Mouse (Mus musculus) retina, postnatal 7 days (tissue): ENCODE results near the gene Qrich1.

Experiments used
- DNase-seq: peaks from one replicate; pipeline ENCODE4 v3.0.0-alpha.2; 2012; ENCODE audit warnings: low read depth, low spot score

Gene Qrich1

GRCm38 (mm10) chr9:108516380-108517251, at the start of gene Qrich1:
Qrich1 (plus strand) TSS chr9:108516806.
- DNase-seq: peak; percentile 96

GRCm38 (mm10) chr9:108469430-108469829, 47.2 kb upstream of the Qrich1 start:
- DNase-seq: no peak

DNA sequence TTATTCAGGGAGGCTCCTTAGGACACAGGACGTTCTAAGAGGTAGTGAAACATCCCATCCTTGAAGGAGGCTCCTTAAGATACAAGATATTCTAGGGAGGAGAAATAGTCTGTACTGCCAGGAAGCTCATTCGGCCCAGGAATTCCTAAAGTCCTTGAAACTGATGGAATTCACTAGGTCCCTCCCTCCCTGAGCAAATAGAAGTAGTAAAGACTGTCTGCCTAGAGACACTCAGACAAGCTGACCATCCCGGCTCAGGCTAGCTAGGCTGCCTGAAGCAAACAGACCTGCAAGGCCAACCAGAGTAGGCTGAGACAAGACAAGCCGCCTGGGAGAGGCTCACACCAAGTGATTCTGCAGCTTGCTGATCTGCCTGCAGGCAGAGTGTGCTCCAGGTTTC, 46.8 kb upstream of the Qrich1 start:
- DNase-seq: no peak

- no peak for DNase-seq
Measured at GRCm38 (mm10) chr9:108474528-108474927, 42.1 kb upstream of the Qrich1 start.

DNA sequence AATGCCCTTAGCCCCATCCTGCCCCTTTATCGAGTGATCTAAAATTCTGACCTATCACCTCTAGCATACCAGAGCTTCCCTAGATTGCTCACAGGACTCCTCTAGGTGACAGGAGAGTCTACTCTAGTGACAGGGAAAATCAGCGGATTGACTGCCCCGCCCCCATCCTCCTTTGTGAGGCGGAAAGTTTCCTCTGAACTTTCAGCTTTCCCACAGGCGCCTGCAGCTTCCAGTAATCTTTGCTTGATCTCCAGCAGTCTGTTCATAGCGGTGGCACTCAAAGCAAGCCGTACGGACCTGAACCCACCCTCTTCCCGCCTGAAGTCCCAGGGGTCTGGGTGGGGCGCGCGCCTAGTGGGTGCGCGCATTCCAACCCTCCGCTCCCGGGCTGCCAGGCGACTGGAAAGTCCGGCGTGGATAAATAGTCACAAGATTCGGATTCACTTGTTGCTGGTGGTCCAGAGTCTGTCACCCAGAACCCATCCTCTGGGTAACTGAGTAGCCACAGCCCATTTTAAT, 37.9 kb upstream of the Qrich1 start:
- no peak for DNase-seq

DNA sequence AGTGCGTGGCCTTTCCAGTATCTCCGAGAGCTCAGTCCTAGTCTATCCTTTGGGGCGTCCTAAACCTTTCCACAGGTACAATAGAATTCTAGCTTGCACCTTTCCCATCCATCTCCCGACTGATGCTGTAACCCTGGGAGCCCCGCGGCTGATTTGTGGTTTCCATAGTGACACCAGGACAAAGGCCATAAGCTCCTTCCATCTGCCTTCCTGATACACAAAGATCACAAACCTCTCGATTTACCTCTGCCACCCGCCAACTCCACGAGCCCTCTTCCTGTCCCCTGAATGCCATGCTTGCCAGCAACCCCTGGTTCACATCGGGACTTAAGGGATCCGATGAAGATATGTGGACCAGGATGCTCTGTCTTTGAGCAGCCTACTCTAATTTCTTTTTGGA, 37.4 kb upstream of the Qrich1 start:
- DNase-seq: no peak

DNA sequence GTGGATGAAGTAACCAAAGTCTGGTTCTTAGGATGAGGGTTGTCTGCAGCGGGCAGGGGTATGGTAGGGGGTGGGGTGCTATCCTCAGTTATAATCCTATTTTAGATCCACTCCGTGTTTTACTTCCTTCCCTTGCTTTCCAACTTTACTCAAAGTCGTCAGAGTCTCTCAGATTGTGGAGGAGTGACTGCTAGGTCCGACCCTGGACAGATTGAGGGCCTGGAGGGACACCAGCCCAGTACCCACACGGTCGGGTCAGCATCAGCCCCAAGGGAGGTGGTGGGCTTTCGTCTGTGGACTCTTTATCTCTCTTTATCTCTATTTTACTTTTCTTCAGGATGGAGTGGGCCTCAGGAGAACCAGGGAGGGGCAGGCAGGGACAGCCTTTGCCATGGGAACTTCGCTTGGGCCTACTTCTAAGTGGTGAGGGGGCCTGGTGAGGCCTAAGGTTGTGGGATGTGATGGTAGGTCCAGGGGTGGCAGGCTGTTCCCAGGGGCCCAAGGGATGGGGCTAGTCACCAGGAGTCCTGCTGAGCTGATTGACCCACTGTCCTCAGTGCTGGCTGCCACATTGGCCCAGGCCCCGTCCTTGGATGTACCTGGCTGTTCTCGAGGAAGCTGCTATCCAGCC, 36.8 kb upstream of the Qrich1 start, which contains the start of gene Lamb2:
Gene Lamb2 (plus strand): TSS at position 16 of the 631 bp plus-strand sequence.
- no peak for DNase-seq

- no peak for DNase-seq
Measured at GRCm38 (mm10) chr9:108480813-108481519, 35.6 kb upstream of the Qrich1 start.

GRCm38 (mm10) chr9:108481520-108482210, 34.9 kb upstream of the Qrich1 start:
- DNase-seq: no peak

DNA sequence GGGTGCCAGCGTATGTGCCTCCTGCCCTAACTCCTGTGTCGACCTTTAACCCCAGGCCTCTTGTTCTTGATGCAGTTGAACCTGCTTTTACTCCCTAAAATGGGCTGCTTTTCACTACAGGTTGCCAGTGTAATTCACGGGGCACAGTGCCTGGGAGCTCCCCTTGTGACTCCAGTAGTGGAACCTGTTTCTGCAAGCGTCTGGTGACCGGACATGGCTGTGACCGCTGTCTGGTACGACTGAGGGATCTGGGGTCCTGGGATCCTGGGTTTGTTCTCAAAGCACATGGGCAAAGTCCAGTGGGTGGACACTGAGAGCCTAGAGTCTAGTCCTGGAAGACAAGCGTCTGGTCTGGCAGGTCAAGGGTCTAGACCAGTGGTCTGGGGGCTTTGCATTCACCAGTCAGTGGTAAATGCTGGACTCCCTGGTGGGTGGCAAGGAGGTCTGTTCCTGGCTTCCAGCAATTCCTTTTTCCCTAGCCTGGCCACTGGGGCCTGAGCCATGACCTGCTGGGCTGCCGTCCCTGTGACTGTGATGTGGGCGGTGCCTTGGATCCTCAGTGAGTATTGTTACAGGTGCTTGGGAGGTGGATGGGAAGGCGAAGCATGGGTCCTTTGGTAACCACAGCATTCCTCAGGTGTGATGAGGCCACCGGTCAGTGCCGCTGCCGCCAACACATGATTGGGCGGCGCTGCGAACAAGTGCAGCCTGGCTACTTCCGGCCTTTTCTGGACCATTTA, 33.4 kb upstream of the Qrich1 start:
- DNase-seq: no peak

DNA sequence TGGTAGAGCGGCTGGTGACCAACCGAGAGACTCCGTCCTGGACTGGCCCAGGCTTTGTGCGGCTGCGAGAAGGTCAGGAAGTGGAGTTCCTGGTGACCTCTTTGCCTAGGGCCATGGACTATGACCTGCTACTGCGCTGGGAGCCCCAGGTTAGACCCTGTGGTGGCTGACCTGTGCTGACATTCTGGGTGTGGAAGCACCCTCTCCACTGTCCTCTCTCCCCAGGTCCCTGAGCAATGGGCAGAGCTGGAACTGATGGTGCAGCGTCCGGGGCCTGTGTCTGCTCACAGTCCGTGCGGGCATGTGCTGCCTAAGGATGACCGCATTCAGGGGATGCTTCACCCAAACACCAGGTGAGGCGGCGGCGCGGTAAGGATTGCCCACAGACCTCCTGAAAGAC, 32.6 kb upstream of the Qrich1 start:
- DNase-seq: no peak

DNA sequence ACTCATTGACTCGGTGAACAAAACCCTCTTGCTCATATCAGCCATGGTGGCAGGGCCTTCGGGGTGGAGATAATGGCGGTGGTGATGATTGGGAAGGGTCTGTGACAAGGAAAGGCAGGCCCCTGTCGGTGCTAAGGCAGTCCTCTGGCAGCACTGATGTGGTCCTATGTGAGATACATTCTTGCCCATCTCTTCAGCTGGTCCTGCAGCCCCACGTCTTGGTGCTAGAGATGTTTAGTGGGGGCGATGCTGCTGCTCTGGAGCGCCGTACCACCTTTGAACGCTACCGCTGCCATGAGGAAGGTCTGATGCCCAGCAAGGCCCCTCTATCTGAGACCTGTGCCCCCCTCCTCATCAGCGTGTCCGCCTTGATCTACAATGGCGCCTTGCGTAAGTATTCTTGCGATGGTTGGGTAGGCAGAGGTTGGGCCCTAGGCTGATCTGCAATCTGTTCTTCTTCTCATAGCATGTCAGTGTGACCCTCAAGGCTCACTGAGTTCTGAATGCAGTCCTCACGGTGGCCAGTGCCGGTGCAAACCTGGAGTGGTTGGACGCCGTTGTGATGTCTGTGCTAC, 31.2 kb upstream of the Qrich1 start:
- no peak for DNase-seq

DNA sequence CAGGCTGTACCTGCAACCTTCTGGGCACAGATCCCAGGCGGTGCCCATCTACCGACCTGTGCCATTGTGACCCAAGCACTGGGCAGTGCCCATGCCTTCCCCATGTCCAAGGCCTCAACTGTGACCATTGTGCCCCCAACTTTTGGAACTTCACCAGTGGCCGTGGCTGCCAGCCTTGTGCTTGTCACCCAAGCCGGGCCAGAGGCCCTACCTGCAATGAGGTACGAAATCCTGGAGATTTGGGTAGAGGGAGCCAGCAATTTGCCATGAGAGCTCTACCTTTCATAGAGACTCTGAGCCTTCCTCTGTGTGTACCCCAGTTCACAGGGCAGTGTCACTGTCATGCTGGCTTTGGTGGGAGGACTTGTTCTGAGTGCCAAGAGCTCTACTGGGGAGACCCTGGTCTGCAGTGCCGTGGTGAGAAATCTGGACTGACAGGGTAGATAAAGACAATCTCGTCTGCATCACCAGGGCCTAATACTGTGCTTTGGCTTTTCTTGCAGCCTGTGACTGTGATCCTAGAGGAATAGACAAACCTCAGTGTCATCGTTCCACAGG, 29.6 kb upstream of the Qrich1 start:
- DNase-seq: no peak

DNA sequence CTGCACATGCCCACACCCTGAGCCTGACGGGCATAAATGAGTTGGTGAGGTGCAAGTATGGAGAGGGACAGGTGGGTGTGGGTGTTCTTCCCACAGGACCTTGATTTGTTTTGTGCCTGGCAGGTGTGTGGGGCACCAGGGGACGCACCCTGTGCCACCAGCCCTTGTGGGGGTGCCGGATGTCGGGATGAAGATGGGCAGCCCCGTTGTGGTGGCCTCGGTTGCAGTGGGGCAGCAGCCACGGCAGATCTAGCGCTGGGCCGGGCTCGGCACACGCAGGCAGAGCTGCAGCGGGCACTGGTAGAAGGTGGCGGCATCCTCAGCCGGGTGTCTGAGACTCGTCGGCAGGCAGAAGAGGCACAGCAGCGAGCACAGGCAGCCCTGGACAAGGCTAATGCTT, 28.2 kb upstream of the Qrich1 start:
- no peak for DNase-seq

GRCm38 (mm10) chr9:108489215-108489614, 27.4 kb upstream of the Qrich1 start:
- no peak for DNase-seq

- no peak for DNase-seq
Measured at GRCm38 (mm10) chr9:108489702-108490558, 26.7 kb upstream of the Qrich1 start.

- DNase-seq: peak; percentile 95
Measured at GRCm38 (mm10) chr9:108490559-108491285, 25.9 kb upstream of the Qrich1 start, which contains the start of gene Usp19. Usp19 (plus strand) TSS chr9:108490602.

GRCm38 (mm10) chr9:108491286-108491580, 25.4 kb upstream of the Qrich1 start:
- DNase-seq: no peak
